Mouse (Mus musculus) stomach, embryonic 14.5 days (tissue): ENCODE measurements at regions not wholly inside any gene's neighbourhood (a gene's known extent, or its start where the extent isn't known, plus 50 kb on each side); places are given as distances from the start of the nearest gene placed in this dataset.
"Not testable (repeated sequence)": the region's sequence is repeated elsewhere in the genome, so short reads cannot be mapped to it uniquely, and the experiment has no call there.

Experiments used
- ATAC-seq: fragments of 200-750 bp; cut with Nextera tagmentation; 2 replicates; pipeline ENCODE4 v1.8.0; 2017; ENCODE audit warnings: low read depth, moderate TSS enrichment; ENCODE audit not compliant: insufficient number of reproducible peaks, insufficient read depth, low FRiP score
- H3K27ac ChIP-seq: fragments of 300-500 bp; sonication (generic); 2 replicates; pipeline ENCODE4 v1.5.1; 2014; ENCODE audit warnings: mild to moderate bottlenecking, low read length, moderate library complexity, mixed read lengths
- H3K27me3 ChIP-seq: fragments of 300-500 bp; sonication (generic); 2 replicates; pipeline ENCODE4 v1.6.1; 2014; ENCODE audit warnings: low read length, control low read depth, mixed read lengths; ENCODE audit not compliant: control insufficient read depth, insufficient read depth
- H3K36me3 ChIP-seq: fragments of 300-500 bp; sonication (generic); 2 replicates; pipeline ENCODE4 v1.6.1; 2014; ENCODE audit warnings: mild to moderate bottlenecking, control low read depth, low read length, moderate library complexity, mixed read lengths; ENCODE audit not compliant: control insufficient read depth, insufficient read depth
- H3K4me1 ChIP-seq: fragments of 300-500 bp; sonication (generic); 2 replicates; pipeline ENCODE4 v1.6.1; 2014; ENCODE audit warnings: low read length, control low read depth, mixed read lengths; ENCODE audit not compliant: control insufficient read depth, insufficient read depth
- H3K4me2 ChIP-seq: fragments of 300-500 bp; sonication (generic); replicated peaks from 2 replicates; pipeline ENCODE4 v1.6.1; 2014; ENCODE audit warnings: low read depth, low read length, control low read depth
- H3K4me3 ChIP-seq: fragments of 300-500 bp; sonication (generic); 2 replicates; pipeline ENCODE4 v1.5.1; 2014; ENCODE audit warnings: low read depth, low read length, control low read depth
- H3K9ac ChIP-seq: fragments of 300-500 bp; sonication (generic); replicated peaks from 2 replicates; pipeline ENCODE4 v1.6.1; 2014; ENCODE audit warnings: low read depth, mild to moderate bottlenecking, control low read depth, low read length, moderate library complexity, mixed read lengths
- H3K9me3 ChIP-seq: fragments of 300-500 bp; sonication (generic); 2 replicates; pipeline ENCODE4 v1.6.1; 2016; ENCODE audit warnings: low read depth, low read length, control low read depth; ENCODE audit not compliant: control insufficient read depth
- WGBS: fragments of 180-500 bp; shearing (Covaris S2); extraction: QIAGEN DNeasy Blood & Tissue Kit; methylation state at CpG from one replicate; pipeline ENCODE4 v1.1.7; 2014; 5-methylcytosine and 5-hydroxymethylcytosine counted together

DNA sequence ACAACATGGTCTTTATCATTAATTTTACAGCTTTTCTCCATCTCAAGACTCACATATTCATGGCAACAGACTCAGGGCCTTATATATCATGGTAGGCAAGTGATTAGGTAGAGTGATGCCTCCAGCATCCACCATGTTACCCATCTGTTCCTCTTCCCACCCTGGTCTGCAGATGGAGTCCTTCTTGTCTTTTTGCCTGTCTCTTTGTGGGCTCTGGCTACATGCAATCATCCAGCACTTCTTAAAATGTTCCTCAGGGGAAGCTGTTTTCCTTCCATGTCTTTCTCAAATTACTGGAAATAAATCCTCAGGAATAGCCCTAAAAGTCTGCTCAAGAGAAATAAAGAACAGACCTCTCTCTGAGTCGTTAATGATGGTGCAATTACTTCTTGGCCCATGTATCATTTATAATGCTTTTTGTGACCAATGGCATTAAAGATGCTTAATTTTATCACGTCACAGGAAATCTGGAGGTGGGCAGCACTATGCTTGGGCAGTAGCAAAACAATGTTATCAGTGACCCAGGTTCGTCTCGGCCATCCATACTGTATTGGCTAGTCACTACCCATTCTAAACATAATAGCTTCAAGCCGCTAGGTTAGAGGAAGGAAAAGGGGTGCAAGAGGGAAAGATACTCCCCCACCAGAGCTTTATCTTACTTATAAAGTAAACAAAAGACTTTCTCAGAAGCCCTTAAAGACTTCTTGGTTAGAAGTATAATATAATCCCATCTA is 204.7 kb downstream of the Trib2 start:
- Histone ChIP-seq H3K4me3 (no peak overlapping the region), H3K9ac (no peak overlapping the region), H3K4me1 (no peaks in the 10 kb centered on the region), H3K36me3 (no peaks in the 10 kb centered on the region), H3K27me3 (no peaks in the 10 kb centered on the region), H3K4me2 (no peak overlapping the region), H3K9me3 (no peaks in the 10 kb centered on the region), H3K27ac (no peak overlapping the region)
- no peak for ATAC-seq
- 56% methylated on average over 5 of the region's 5 CpGs for WGBS

GRCm38 (mm10) chr12:15607091-15607490 is 209.6 kb downstream of the Trib2 start:
- 0 out of 2 replicates have a peak, but pooled peaks cover 3% of the 10 kb centered on the region for H3K4me1 ChIP-seq
- H3K9ac ChIP-seq, result no peak overlapping the region
- no peak for ATAC-seq
- no peak overlapping the region for H3K4me2 ChIP-seq
- H3K27me3 ChIP-seq, result no peaks in the 10 kb centered on the region
- H3K36me3 ChIP-seq, result no peaks in the 10 kb centered on the region
- 86% methylated on average over 1 of the region's 1 CpGs for WGBS
- H3K9me3 ChIP-seq, result no peaks in the 10 kb centered on the region
- H3K4me3 ChIP-seq, result no peak overlapping the region
- H3K27ac ChIP-seq, result no peak overlapping the region

DNA sequence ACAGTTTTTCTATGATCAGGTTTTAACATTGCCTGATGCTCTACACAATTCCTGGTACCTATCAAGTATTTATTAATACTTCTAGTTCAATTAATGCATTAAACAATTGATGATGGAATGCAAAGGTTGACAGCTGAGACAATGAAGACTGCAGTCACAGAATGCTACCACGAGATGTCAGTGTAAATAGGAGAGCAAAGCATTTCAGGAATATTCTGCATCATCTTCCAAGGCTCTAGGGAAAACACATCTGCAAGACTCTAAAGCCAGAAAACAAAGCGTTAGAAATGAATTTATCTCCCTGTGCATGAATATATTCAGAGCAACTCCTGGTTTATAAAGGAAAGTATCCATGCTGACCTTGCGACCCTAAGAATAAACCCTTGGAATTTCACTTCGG is 210.6 kb downstream of the Trib2 start:
- ATAC-seq, result no peak

GRCm38 (mm10) chr12:15604630-15605029 is 212.1 kb downstream of the Trib2 start:
- Histone ChIP-seq H3K9ac (no peak overlapping the region), H3K4me3 (no peak overlapping the region), H3K4me1 (0 out of 2 replicates have a peak, but pooled peaks cover 3% of the 10 kb centered on the region), H3K9me3 (no peaks in the 10 kb centered on the region), H3K4me2 (no peak overlapping the region), H3K27me3 (no peaks in the 10 kb centered on the region), H3K36me3 (no peaks in the 10 kb centered on the region), H3K27ac (no peak overlapping the region)
- WGBS, result 68% methylated on average over 1 of the region's 1 CpGs
- no peak for ATAC-seq

More for the DNA sequence above, 210.6 kb downstream of the Trib2 start:
- Histone ChIP-seq H3K9me3 (no peaks in the 10 kb centered on the region), H3K27me3 (no peaks in the 10 kb centered on the region), H3K9ac (no peak overlapping the region), H3K4me2 (no peak overlapping the region), H3K27ac (no peak overlapping the region), H3K4me1 (0 out of 2 replicates have a peak, but pooled peaks cover 3% of the 10 kb centered on the region), H3K4me3 (no peak overlapping the region), H3K36me3 (no peaks in the 10 kb centered on the region)
- WGBS, result 53% methylated on average over 4 of the region's 4 CpGs

DNA sequence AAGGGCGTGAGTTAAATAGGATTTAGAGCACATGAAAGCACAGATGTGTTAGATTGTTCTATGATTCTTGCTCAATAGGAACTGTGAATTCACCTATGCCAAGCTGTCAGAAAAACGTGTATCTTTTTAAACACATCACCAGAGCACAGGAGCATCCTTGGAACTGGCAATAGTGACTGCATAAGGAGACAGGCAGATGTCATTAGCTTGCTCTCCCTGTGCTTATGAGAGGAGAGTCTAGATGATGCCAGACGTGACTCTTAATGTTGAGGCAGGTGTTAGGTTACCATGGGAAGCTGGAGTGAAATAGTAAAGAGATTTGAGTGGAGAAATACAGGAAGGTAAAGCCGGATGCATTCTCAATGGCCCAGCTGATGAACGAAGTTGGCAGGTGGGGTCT is 212.8 kb downstream of the Trib2 start:
- Histone ChIP-seq H3K27me3 (no peaks in the 10 kb centered on the region), H3K27ac (no peak overlapping the region), H3K36me3 (no peaks in the 10 kb centered on the region), H3K4me1 (0 out of 2 replicates have a peak, but pooled peaks cover 3% of the 10 kb centered on the region), H3K9me3 (no peaks in the 10 kb centered on the region), H3K9ac (no peak overlapping the region), H3K4me3 (no peak overlapping the region), H3K4me2 (no peak overlapping the region)
- 68% methylated on average over 5 of the region's 5 CpGs for WGBS
- no peak for ATAC-seq

DNA sequence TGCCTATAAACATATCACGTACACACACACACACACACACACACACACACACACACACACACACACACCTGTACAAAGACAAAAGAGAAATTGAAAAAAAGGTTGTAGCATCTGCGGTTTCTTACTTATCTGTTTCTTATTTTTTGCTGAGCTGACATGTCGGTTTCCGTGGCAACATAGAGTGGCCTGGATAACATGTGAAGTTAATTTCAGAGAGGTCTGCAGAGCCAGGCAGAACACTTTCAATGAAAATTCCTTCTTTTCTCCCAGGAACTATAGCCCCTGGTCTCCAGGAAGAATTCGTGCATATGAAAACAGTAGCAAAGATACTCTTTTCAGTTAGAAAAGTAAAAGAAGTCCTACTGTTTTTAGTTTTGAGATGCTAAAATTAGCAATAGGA is 213.4 kb downstream of the Trib2 start:
- Histone ChIP-seq H3K4me3 (no peak overlapping the region), H3K36me3 (no peaks in the 10 kb centered on the region), H3K9me3 (no peaks in the 10 kb centered on the region), H3K4me1 (0 out of 2 replicates have a peak, but pooled peaks cover 3% of the 10 kb centered on the region), H3K27me3 (no peaks in the 10 kb centered on the region), H3K27ac (no peak overlapping the region), H3K4me2 (no peak overlapping the region), H3K9ac (no peak overlapping the region)
- ATAC-seq, result no peak
- WGBS, result 67% methylated on average over 5 of the region's 5 CpGs

DNA sequence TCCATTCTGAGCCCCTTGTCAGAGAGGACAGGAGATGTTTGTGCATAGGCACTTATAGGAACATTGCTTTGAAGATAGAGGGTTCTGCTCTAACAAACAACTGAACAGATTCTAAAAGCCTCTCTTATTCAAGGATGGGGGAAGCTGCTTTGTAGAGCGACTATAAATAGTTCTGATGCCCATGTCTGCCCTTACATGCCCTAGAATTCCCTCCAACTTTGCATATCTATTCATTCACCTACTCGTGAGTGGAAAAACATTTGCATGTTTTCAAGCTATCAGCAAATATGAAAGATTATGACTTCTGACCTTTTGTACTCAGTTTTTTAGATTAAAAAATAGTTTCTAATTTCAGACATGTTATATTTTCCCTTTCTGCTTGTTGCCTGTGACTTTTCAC is 222.0 kb downstream of the Trib2 start:
- Histone ChIP-seq H3K9ac (no peak overlapping the region), H3K36me3 (no peaks in the 10 kb centered on the region), H3K27me3 (no peaks in the 10 kb centered on the region), H3K27ac (no peak overlapping the region), H3K4me3 (no peak overlapping the region), H3K4me1 (no peaks in the 10 kb centered on the region), H3K4me2 (no peak overlapping the region), H3K9me3 (no peaks in the 10 kb centered on the region)
- ATAC-seq, result no peak
- 47% methylated on average over 2 of the region's 2 CpGs for WGBS

DNA sequence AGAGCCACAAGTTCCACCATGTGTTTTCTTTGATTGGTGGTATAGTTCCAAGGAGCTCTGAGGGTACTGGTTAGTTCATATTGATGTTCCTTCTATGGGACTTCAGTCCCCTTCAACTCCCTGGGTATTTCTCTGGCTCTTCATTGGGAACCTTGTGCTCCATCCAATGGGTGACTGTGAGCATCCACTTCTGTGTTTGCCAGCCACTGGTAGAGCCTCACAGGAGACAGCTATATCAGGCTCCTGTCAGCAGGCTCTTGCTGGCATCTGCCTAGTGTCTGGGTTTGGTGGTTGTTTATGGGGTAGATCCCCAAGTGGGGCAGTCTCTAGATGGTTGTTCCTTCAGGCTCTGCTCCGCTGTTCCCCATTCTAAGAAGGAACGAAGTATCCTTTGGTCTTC is 228.9 kb downstream of the Trib2 start:
- not testable (repeated sequence) for H3K4me1 ChIP-seq, ATAC-seq, H3K27me3 ChIP-seq, H3K27ac ChIP-seq, H3K36me3 ChIP-seq, H3K4me3 ChIP-seq, H3K9ac ChIP-seq, H3K4me2 ChIP-seq, H3K9me3 ChIP-seq
- 98% methylated on average over 2 of the region's 2 CpGs for WGBS
